Mouse (Mus musculus) neural tube, embryonic 14.5 days (tissue): ENCODE measurements around the gene Jade2. TPM values are rescaled to one million over a fixed set of nuclear protein-coding genes. Genes with fewer than 3 reads are reported as not detected.

Experiments
- ATAC-seq: fragments of 200-750 bp; cut with Nextera tagmentation; 2 replicates; pipeline ENCODE4 v1.8.0; 2017; ENCODE audit warnings: low read depth, mild to moderate bottlenecking, moderate TSS enrichment, moderate library complexity
- H3K27ac ChIP-seq: fragments of 300-500 bp; sonication (generic); 2 replicates; pipeline ENCODE4 v1.5.1; 2014; ENCODE audit warnings: low read depth, mild to moderate bottlenecking, control low read depth, low read length, moderate library complexity, mixed read lengths
- H3K27me3 ChIP-seq: fragments of 300-500 bp; sonication (generic); 2 replicates; pipeline ENCODE4 v1.6.1; 2014; ENCODE audit warnings: low read length; ENCODE audit not compliant: control insufficient read depth, insufficient read depth
- H3K36me3 ChIP-seq: fragments of 300-500 bp; sonication (generic); 2 replicates; pipeline ENCODE4 v1.6.1; 2014; ENCODE audit warnings: low read length, mixed read lengths; ENCODE audit not compliant: control insufficient read depth, insufficient read depth
- H3K4me1 ChIP-seq: fragments of 300-500 bp; sonication (generic); 2 replicates; pipeline ENCODE4 v1.6.1; 2014; ENCODE audit warnings: low read length; ENCODE audit not compliant: control insufficient read depth, insufficient read depth
- H3K4me2 ChIP-seq: fragments of 300-500 bp; sonication (generic); 2 replicates; pipeline ENCODE4 v1.6.1; 2014; ENCODE audit warnings: mild to moderate bottlenecking, low read depth, low read length, control low read depth
- H3K4me3 ChIP-seq: fragments of 300-500 bp; sonication (generic); 2 replicates; pipeline ENCODE4 v1.5.1; 2014; ENCODE audit warnings: low read depth, low read length, control low read depth, mixed read lengths
- H3K9ac ChIP-seq: fragments of 300-500 bp; sonication (generic); replicated peaks from 2 replicates; pipeline ENCODE4 v1.6.1; 2014; ENCODE audit warnings: low read depth, mild to moderate bottlenecking, control low read depth, low read length, mixed read lengths
- H3K9me3 ChIP-seq: fragments of 300-500 bp; sonication (generic); 2 replicates; pipeline ENCODE4 v1.6.1; 2016; ENCODE audit warnings: low read length; ENCODE audit not compliant: control insufficient read depth
- WGBS: fragments of 180-500 bp; shearing (Covaris S2); extraction: QIAGEN DNeasy Blood & Tissue Kit; methylation state at CpG from one replicate; pipeline ENCODE4 v1.1.7; 2014; 5-methylcytosine and 5-hydroxymethylcytosine counted together
- polyA plus RNA-seq: library from polyadenylated mRNA; unstranded; fragments of >200 nt; fragmentation: Nextera tagmentation; extraction: Ambion mirVana; gene quantifications from 2 replicates; pipeline ENCODE4 v1.2.1, GENCODE M21; 2014

The Jade2 gene
- polyA plus RNA-seq, 1 experiment from 2014 or later: 0.52 TPM

- WGBS: 95% methylated on average over 4 of the region's 4 CpGs
- Histone ChIP-seq H3K27ac (no peak overlapping the region), H3K4me2 (peak overlapping the region; percentile 92; the same call in 1 of the 2 replicates), H3K36me3 (no peaks in the 10 kb centered on the region), H3K9ac (no peak overlapping the region), H3K27me3 (no peaks in the 10 kb centered on the region), H3K4me1 (peaks cover 12% of the 10 kb centered on the region; the same call in 1 of the 2 replicates), H3K4me3 (no peak overlapping the region), H3K9me3 (no peaks in the 10 kb centered on the region)
- no peak for ATAC-seq
Measured at GRCm38 (mm10) chr11:51764816-51765215, 92.6 kb downstream of the Jade2 start.

- no peak for ATAC-seq
- Histone ChIP-seq H3K36me3 (no peaks in the 10 kb centered on the region), H3K9ac (peak overlapping the region; percentile 73), H3K4me1 (peaks cover 12% of the 10 kb centered on the region; the same call in 1 of the 2 replicates), H3K27me3 (no peaks in the 10 kb centered on the region), H3K4me2 (peak overlapping the region; percentile 92), H3K27ac (no peak overlapping the region), H3K4me3 (peak overlapping the region; percentile 76), H3K9me3 (no peaks in the 10 kb centered on the region)
- WGBS: 6% methylated on average over 13 of the region's 13 CpGs
Measured at GRCm38 (mm10) chr11:51763955-51764354, 93.5 kb downstream of the Jade2 start.

Other genes starting within 250 kb of the Jade2 start
- 104 and 112 TPM in 2 replicates for gene Nhp2, start 237.9 kb downstream of the Jade2 start, polyA plus RNA-seq
- gene Rmnd5b, start 221.8 kb downstream of the Jade2 start, polyA plus RNA-seq: 81.8 and 93.5 TPM in 2 replicates
- gene N4bp3, start 206.8 kb downstream of the Jade2 start, polyA plus RNA-seq: 16.2 and 17.7 TPM in 2 replicates
- 1.7 and 1.8 TPM in 2 replicates for gene D930048N14Rik, start 206.7 kb downstream of the Jade2 start, polyA plus RNA-seq
- gene 0610009B22Rik, start 168.8 kb downstream of the Jade2 start, polyA plus RNA-seq: 103 and 115 TPM in 2 replicates
- gene Sec24a, start 94.0 kb downstream of the Jade2 start, polyA plus RNA-seq: 21.1 and 22.8 TPM in 2 replicates
- 228 and 250 TPM in 2 replicates for gene Sar1b, start 94.0 kb downstream of the Jade2 start, polyA plus RNA-seq
- gene Cdkn2aipnl, start 110.0 kb upstream of the Jade2 start, polyA plus RNA-seq: 128 and 131 TPM in 2 replicates
- gene Ube2b, start 143.1 kb upstream of the Jade2 start, polyA plus RNA-seq: 165 and 171 TPM in 2 replicates
- 29.5 TPM in 2 replicates for gene Cdkl3, start 146.6 kb upstream of the Jade2 start, polyA plus RNA-seq
- 167 and 175 TPM in 2 replicates for gene Ppp2ca, start 241.0 kb upstream of the Jade2 start, polyA plus RNA-seq